Mouse (Mus musculus) erythroblast, embryonic 14.5 days (primary cell): ENCODE data around the gene Eef2k.

Source experiments
- GATA1 ChIP-seq: IDR thresholded peaks from 2 replicates; pipeline ENCODE4 v1.6.1; 2012; ENCODE audit warnings: low read length, inconsistent platforms, mixed read lengths
- TAL1 ChIP-seq: IDR thresholded peaks from 3 replicates; pipeline ENCODE4 v1.6.1; 2012; ENCODE audit warnings: low read length, inconsistent platforms, mixed read lengths

GRCm38 (mm10) chr7:120860799-120861487 is 18.3 kb downstream of the Eef2k start:
- TF ChIP-seq TAL1: no peak
- no peak for TF ChIP-seq GATA1
